Mouse (Mus musculus) layer of hippocampus, adult 2 months (tissue): ENCODE results near the gene Yipf4. TPM values are rescaled to one million over a fixed set of nuclear protein-coding genes. Genes with fewer than 3 reads are reported as not detected.

ENCODE experiments used
- DNase-seq, 2 experiments: peaks; one replicate each; pipeline ENCODE4 v3.0.0; 2022; ENCODE audit warnings: low spot score in 2 of 2
- H3K27ac ChIP-seq: fragments of 200-600 bp; 2 replicates; pipeline ENCODE4 v1.8.1; 2022
- H3K4me3 ChIP-seq: fragments of 200-600 bp; 2 replicates; pipeline ENCODE4 v1.8.1; 2022; ENCODE audit warnings: mild to moderate bottlenecking
- CTCF ChIP-seq: fragments of 200-600 bp; conservative IDR thresholded peaks from 2 replicates; pipeline ENCODE4 v1.8.1; 2022; ENCODE audit warnings: antibody characterized with exemption, mild to moderate bottlenecking, moderate library complexity
- total RNA-seq, 2 experiments: library from RNA; stranded (reverse); gene quantifications; 2 replicates each; pipeline ENCODE4 v1.2.3; 2021

Yipf4 gene
- total RNA-seq, 2 experiments from 2014 or later: 76.4 to 84.8 TPM

GRCm38 (mm10) chr17:74527729-74528607 is 38.7 kb downstream of the Yipf4 start, which contains the start of gene Birc6:
Gene Birc6 (plus strand): TSS chr17:74528295.
- DNase-seq: peak; percentile 100
- TF ChIP-seq CTCF: peak; percentile 34
- peak within 1 kb of the TSS; percentile 95 for H3K27ac ChIP-seq

GRCm38 (mm10) chr17:74528648-74529532 is 39.6 kb downstream of the Yipf4 start:
- DNase-seq: peak in 1 of 2 experiments; percentile 25
- no peak for TF ChIP-seq CTCF
- peak overlapping the region; percentile 95 for H3K27ac ChIP-seq
- H3K4me3 ChIP-seq: peak overlapping the region; percentile 96

More at GRCm38 (mm10) chr17:74527729-74528607, 38.7 kb downstream of the Yipf4 start, which contains the start of gene Birc6:
- H3K4me3 ChIP-seq: peak within 1 kb of the TSS; percentile 96

- TF ChIP-seq CTCF: no peak
- H3K4me3 ChIP-seq: peak overlapping the region; percentile 96
- H3K27ac ChIP-seq: peak overlapping the region; percentile 95; the same call in 1 of the 2 replicates
- no peak for DNase-seq
Observed at GRCm38 (mm10) chr17:74529533-74529824, 40.2 kb downstream of the Yipf4 start.

DNA sequence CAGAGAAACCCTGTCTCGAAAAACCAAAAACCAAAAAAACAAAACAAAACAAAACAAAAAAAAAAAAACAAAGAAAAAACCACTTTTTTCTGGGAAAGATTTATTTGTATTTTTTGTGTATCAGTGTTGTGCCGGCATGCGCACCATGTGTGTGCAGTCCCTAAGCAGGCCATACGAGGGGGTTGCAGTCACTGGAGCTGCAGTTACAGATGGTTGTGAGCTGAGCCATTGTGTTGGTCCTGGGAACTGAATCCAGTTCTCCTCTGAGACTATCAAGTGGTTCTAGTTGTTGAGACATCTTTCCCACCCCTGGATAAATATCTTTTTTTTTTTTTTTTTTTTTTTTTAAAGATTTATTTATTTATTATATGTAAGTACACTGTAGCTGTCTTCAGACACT is 45.7 kb downstream of the Yipf4 start:
- no peak for DNase-seq
- Histone ChIP-seq H3K27ac (no peak overlapping the region), H3K4me3 (no peak overlapping the region)
- TF ChIP-seq CTCF: 0 out of 2 replicates have a peak, but pooled peaks have one; percentile 17

GRCm38 (mm10) chr17:74537526-74537925 is 48.2 kb downstream of the Yipf4 start:
- no peak for TF ChIP-seq CTCF
- Histone ChIP-seq H3K27ac (no peak overlapping the region), H3K4me3 (no peak overlapping the region)
- DNase-seq: no peak

DNA sequence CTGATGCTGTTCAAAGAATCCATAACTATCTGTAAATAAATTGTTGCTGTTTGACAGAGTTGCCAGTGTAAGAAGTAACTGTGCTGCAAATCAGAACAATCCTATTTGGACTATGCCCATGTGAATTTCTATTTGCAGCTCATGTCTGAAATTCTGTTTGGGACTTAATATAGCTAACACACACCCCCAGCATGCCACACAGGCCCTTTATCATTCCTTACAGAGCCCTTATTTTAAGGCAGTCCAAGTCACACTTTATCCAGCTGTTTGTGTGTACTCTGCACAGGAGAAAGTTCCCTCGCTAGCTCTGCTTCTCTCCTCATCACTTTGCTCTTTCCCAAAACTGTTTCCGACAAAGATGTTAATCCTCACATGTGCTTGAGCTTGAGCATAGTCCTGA is 54.3 kb downstream of the Yipf4 start:
- no peak for TF ChIP-seq CTCF
- Histone ChIP-seq H3K4me3 (no peak overlapping the region), H3K27ac (no peak overlapping the region)
- no peak for DNase-seq

Other genes starting within 250 kb of the Yipf4 start
- gene Memo1, start 194.0 kb upstream of the Yipf4 start, total RNA-seq: 10 to 100 TPM; 50.5 to 52.3 TPM
- gene Dpy30, start 165.5 kb upstream of the Yipf4 start, total RNA-seq: 10 to 100 TPM; 49.0 to 53.1 TPM
- gene Spast, start 150.5 kb upstream of the Yipf4 start, total RNA-seq: 10 to 100 TPM; 50.0 to 50.5 TPM
- gene Slc30a6, start 93.9 kb upstream of the Yipf4 start, total RNA-seq: 10 to 100 TPM; 17.4 to 17.7 TPM
- gene Nlrc4, start 30.4 kb upstream of the Yipf4 start, total RNA-seq: under 1 TPM; 0.07 to 0.10 TPM
- 100 to 1,000 TPM; 115 to 124 TPM for gene Birc6, start 38.8 kb downstream of the Yipf4 start, total RNA-seq
- gene Ttc27, start 228.2 kb downstream of the Yipf4 start, total RNA-seq: 10 to 100 TPM; 27.7 to 28.5 TPM